Mouse (Mus musculus): ENCODE data around the gene Atxn10.

GRCm38 (mm10) chr15:85463027-85463790 lies 127.2 kb downstream of the Atxn10 start:
- TF ChIP-seq GATA1 (IDR thresholded peaks at IDR 0.05; ENCODE audit: low read length) (no peak), TAL1 (IDR thresholded peaks at IDR 0.05; ENCODE audit: low read length) (no peak)

Measured in erythroblast, embryonic 14.5 days (primary cell).